Mouse (Mus musculus) liver, embryonic 14.5 days (tissue): ENCODE measurements around the gene Ankrd23. TPM values are rescaled to one million over a fixed set of nuclear protein-coding genes. Genes with fewer than 3 reads are reported as not detected.

Experiments used
- ATAC-seq: fragments of 200-750 bp; cut with Nextera tagmentation; 2 replicates; pipeline ENCODE4 v1.8.0; 2017; ENCODE audit warnings: moderate number of reproducible peaks, mild to moderate bottlenecking, moderate library complexity; ENCODE audit not compliant: insufficient read depth
- DNase-seq, 3 experiments: peaks; one replicate each; pipeline ENCODE4 v3.0.0-alpha.2; 2012 to 2013; ENCODE audit warnings: low read depth in 3 of 3, low spot score in 3 of 3
- H3K27ac ChIP-seq: fragments of 300-500 bp; sonication (generic); 2 replicates; pipeline ENCODE4 v1.5.1; 2014; ENCODE audit warnings: moderate library complexity, mild to moderate bottlenecking, control low read depth, inconsistent platforms
- H3K27me3 ChIP-seq: fragments of 300-500 bp; sonication (generic); 2 replicates; pipeline ENCODE4 v1.6.1; 2014; ENCODE audit warnings: mild to moderate bottlenecking, low read length, moderate library complexity; ENCODE audit not compliant: control insufficient read depth, insufficient read depth
- H3K36me3 ChIP-seq: fragments of 300-500 bp; sonication (generic); replicated peaks from 2 replicates; pipeline ENCODE4 v1.6.1; 2014; ENCODE audit warnings: low read depth; ENCODE audit not compliant: control insufficient read depth, insufficient read depth
- H3K4me1 ChIP-seq, 2 experiments: fragments of 200-500 bp in 1 of 2; fragments of 300-500 bp in 1 of 2; sonication (generic) in 1 of 2; replicated peaks; 2 replicates each; pipeline ENCODE4 v1.6.1; 2012 to 2014; ENCODE audit warnings: antibody characterized with exemption in 1 of 2, inconsistent platforms in 1 of 2, low read length in 1 of 2; ENCODE audit not compliant: control insufficient read depth in 2 of 2, insufficient read depth in 2 of 2
- H3K4me2 ChIP-seq: fragments of 300-500 bp; sonication (generic); 2 replicates; pipeline ENCODE4 v1.6.1; 2014; ENCODE audit warnings: low read depth, mild to moderate bottlenecking, control low read depth, moderate library complexity
- H3K4me3 ChIP-seq, 2 experiments: fragments of 200-500 bp in 1 of 2; fragments of 300-500 bp in 1 of 2; sonication (generic) in 1 of 2; 2 replicates each; pipeline ENCODE4 v1.5.1; 2012 to 2014; ENCODE audit warnings: low read depth in 2 of 2, low read length in 2 of 2, mild to moderate bottlenecking in 2 of 2, control low read depth in 1 of 2, inconsistent platforms in 1 of 2, moderate library complexity in 1 of 2; ENCODE audit not compliant: insufficient read depth in 1 of 2
- H3K9ac ChIP-seq: fragments of 300-500 bp; sonication (generic); replicated peaks from 2 replicates; pipeline ENCODE4 v1.6.1; 2014; ENCODE audit warnings: mild to moderate bottlenecking, control low read depth, moderate library complexity
- H3K9me3 ChIP-seq: fragments of 300-500 bp; sonication (generic); 2 replicates; pipeline ENCODE4 v1.6.1; 2016; ENCODE audit warnings: low read length, mixed read lengths; ENCODE audit not compliant: control insufficient read depth
- CTCF ChIP-seq: IDR thresholded peaks from 2 replicates; pipeline ENCODE4 v1.5.1; 2016; ENCODE audit warnings: antibody characterized with exemption, low read depth, control low read depth
- EP300 ChIP-seq: IDR thresholded peaks from 2 replicates; pipeline ENCODE4 v1.6.1; 2016; ENCODE audit warnings: antibody characterized with exemption, low read depth
- WGBS: fragments of 180-500 bp; shearing (Covaris S2); extraction: QIAGEN DNeasy Blood & Tissue Kit; methylation state at CpG from one replicate; pipeline ENCODE4 v1.1.7; 2014; ENCODE audit not compliant: insufficient replicate concordance; 5-methylcytosine and 5-hydroxymethylcytosine counted together
- polyA plus RNA-seq, 2 experiments: library from polyadenylated mRNA; depleted of rRNA in 1 of 2; stranded (reverse) in 1 of 2; unstranded in 1 of 2; fragments of >200 nt; fragmentation: Nextera tagmentation in 1 of 2; extraction: Ambion mirVana in 1 of 2; gene quantifications; 2 replicates each; pipeline versions ENCODE4 v1.2.1 to v1.2.3; 2012 to 2014

Gene Ankrd23
- polyA plus RNA-seq, 2 experiments = 0.80 to 2.3 TPM

DNA sequence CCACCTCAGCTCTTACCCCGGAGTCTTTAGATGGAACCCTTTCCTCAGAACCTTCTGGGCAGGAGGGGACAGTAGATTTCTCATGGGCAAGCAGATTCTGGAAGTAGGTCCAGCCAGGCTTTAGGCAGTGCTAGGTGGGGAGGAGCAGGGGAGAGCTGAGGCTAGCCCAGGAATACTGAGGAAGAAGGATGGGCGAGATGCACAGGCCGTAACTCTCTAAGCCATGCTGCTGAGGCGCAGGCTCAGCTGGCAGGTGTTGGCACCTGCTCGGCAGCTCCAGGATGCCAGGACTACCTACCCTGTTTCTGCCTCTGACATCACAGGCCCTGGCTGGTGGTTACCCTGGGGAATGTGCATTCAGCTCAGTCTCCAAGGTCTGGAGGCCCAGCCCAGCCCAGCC is 33.6 kb upstream of the Ankrd23 start:
- H3K36me3 ChIP-seq = no peaks in the 10 kb centered on the region
- H3K4me2 ChIP-seq = no peak overlapping the region
- H3K9me3 ChIP-seq = no peaks in the 10 kb centered on the region
- DNase-seq (no peak), ATAC-seq (no peak)
- no peak overlapping the region for H3K4me3 ChIP-seq
- H3K9ac ChIP-seq = no peak overlapping the region
- no peaks in the 10 kb centered on the region; a peak in 1 of 4 replicates for H3K4me1 ChIP-seq
- TF ChIP-seq CTCF (no peak), EP300 (no peak)
- H3K27me3 ChIP-seq = no peaks in the 10 kb centered on the region
- 84% methylated on average over 5 of the region's 5 CpGs for WGBS
- H3K27ac ChIP-seq = no peak overlapping the region

DNA sequence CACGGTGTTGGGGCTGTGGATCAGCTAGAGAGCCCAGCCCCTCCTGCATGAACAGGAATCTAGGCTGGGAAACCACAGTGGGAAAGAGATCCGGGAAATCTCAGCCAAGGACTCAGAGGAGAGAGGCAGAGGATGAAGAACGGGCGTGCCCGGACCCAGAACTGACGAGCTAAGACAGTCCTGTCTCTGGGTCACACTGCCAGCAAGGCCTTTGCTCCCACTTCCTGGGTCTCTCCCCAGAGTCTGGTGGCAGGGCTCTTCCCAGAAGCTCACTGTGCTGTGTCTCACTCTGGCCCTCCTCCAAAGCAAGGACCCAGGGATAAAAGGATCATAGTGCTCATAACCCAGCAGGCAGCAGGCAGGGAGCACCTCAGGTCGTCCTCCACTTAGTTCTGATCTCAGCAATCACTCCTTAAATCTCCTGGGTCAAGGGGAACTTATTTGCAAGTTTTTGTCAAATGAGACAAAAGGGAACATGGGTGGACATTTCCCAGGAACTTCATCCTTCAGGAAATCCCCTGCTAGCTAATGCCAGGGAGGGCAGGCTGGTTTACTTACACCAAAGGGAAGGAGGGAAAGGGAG is 33.1 kb upstream of the Ankrd23 start:
- Histone ChIP-seq H3K4me1 (no peaks in the 10 kb centered on the region; a peak in 1 of 4 replicates), H3K9ac (no peak overlapping the region), H3K36me3 (no peaks in the 10 kb centered on the region), H3K9me3 (no peaks in the 10 kb centered on the region), H3K4me3 (no peak overlapping the region), H3K4me2 (no peak overlapping the region), H3K27ac (no peak overlapping the region), H3K27me3 (no peaks in the 10 kb centered on the region)
- DNase-seq (no peak), ATAC-seq (no peak)
- no peak for TF ChIP-seq EP300
- no peak for TF ChIP-seq CTCF
- WGBS = 29% methylated on average over 7 of the region's 7 CpGs

DNA sequence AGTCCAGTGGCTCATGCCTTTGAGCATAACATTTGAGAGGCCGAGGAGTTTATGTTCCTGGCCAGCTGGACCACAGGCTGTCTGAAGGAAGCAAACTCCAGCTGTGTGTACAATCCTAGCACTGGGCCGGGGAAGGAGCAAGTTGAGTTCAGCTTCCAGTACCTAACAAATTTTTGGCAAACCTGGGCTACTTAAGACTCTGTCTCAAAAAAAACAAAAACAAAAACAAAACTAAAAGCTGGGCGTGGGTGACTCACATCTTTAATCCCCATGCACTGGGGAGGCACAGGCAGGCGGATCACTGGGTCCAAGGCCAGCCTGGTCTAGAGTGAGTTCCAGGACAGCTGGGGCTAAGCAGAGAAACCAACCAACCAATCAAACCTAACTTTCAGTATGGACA is 32.1 kb upstream of the Ankrd23 start:
- Histone ChIP-seq H3K4me1 (no peaks in the 10 kb centered on the region; a peak in 1 of 4 replicates), H3K27me3 (no peaks in the 10 kb centered on the region), H3K9me3 (no peaks in the 10 kb centered on the region), H3K4me2 (no peak overlapping the region), H3K9ac (no peak overlapping the region), H3K36me3 (no peaks in the 10 kb centered on the region), H3K4me3 (no peak overlapping the region), H3K27ac (no peak overlapping the region)
- 59% methylated on average over 4 of the region's 4 CpGs for whole genome bisulfite sequencing
- TF ChIP-seq EP300 = no peak
- no peak for TF ChIP-seq CTCF
- DNase-seq = no peak
- no peak for ATAC-seq

DNA sequence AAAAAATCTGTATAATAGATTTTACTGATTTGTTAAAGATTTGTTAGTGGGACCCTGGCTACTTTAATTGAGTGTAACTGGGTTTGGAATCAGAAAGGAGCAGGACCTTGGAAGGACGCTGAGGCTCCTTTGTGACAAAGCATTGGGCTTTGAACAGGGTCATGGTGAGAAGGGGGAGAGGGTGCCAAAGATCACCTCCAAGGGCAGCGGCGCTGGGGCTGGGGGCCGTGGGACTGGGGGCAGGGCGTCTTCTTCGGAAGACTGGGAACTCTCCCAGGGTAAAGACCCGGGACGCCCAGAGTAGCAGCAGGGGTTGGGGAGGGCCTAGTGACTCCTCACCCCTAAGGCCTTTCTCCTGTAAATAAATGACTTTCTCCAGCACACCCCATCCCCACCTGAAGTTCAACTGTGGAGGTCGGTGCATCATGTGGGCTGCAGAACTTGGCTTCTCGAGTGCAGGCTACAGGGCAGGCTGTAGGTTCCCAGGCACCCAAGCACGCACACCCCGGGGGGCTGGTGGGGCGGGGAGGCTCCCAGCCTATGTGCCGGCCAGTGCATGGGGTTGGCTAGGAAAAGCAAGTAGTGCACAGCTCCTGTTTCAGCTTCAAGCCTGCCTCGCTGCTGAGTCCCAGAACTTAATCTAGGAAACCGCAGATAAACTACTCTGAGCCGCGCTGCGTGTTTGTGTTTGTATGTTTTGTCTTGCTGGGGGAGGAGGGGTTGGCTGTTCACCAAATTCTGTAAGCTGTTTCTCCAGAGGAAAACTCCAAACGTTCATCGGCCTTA is 31.3 kb upstream of the Ankrd23 start:
- no peak overlapping the region for H3K27ac ChIP-seq
- 56% methylated on average over 21 of the region's 21 CpGs for WGBS
- no peak overlapping the region for H3K4me2 ChIP-seq
- H3K27me3 ChIP-seq = no peaks in the 10 kb centered on the region
- TF ChIP-seq EP300 (no peak), CTCF (no peak)
- H3K4me3 ChIP-seq = no peak overlapping the region
- H3K9ac ChIP-seq = no peak overlapping the region
- H3K36me3 ChIP-seq = no peaks in the 10 kb centered on the region
- H3K9me3 ChIP-seq = no peaks in the 10 kb centered on the region
- DNase-seq = no peak
- no peak for ATAC-seq
- H3K4me1 ChIP-seq = peaks cover 0 to 3% of the 10 kb centered on the region in 2 experiments; a peak in 2 of 4 replicates

DNA sequence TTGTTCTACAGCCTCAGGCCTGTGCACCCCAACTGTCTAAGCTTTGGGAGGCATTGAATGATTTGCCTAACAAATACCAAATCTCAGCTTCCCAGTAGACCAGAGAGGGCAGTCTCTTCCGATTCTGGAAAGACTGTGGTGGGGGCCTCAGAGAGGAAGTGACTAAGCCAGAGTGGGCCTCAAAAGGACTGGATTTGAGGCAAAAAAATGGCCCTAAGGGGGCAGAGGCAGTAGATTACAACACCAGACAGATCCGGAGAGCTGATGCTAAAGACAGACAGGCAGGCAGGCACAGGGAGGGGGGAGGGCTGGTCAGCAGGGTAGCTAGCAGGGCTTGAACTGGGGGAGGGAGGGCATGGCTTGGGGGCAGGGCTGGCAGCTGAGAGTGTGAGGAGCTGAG is 29.7 kb upstream of the Ankrd23 start:
- H3K9ac ChIP-seq = no peak overlapping the region
- no peaks in the 10 kb centered on the region for H3K36me3 ChIP-seq
- DNase-seq (no peak), ATAC-seq (no peak)
- TF ChIP-seq EP300 = no peak
- no peak for TF ChIP-seq CTCF
- H3K4me2 ChIP-seq = no peak overlapping the region
- H3K27me3 ChIP-seq = peaks cover under 1% of the 10 kb centered on the region; the same call in 1 of the 2 replicates
- WGBS = 2% methylated on average over 2 of the region's 2 CpGs
- no peak overlapping the region for H3K27ac ChIP-seq
- H3K4me1 ChIP-seq = peaks cover 0 to 10% of the 10 kb centered on the region in 2 experiments; a peak in 2 of 4 replicates
- no peaks in the 10 kb centered on the region for H3K9me3 ChIP-seq
- no peak overlapping the region for H3K4me3 ChIP-seq
